Mouse (Mus musculus): ENCODE data around the gene Eef1a1.
"Not testable (repeated sequence)": the region's sequence is repeated elsewhere in the genome, so short reads cannot be mapped to it uniquely, and the experiment has no call there.

Eef1a1 gene

DNA sequence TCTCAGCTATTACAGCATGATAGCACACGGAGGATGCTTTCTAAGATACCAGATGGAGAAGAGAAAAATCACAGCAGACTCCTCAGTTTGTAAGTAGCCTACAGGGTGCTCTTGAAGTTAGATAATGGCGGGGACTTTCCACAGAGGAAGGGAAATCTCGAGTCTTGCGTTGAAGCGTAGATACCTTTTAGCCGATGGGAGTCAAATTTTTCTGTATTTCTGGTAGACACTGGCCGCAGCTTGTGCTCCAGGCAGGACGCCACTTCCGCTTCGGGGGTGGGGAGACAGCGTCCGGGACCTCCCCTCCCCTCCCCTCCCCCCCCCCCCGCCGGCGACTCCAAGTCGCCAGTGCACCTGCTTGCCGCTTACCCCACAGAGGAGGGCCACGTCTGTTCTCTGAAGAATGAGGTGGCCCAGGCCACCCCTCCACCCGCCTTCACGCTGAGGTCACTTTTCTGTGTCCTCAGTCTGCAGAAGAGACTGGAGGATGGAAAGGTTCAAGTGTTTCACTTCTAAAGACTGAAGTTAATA, at the start of gene Eef1a1:
Eef1a1 (minus strand) TSS at position 262 of the 531 bp plus-strand sequence.
- peak; percentile 24 for DNase-seq (ENCODE audit: low read depth, low spot score)

DNA sequence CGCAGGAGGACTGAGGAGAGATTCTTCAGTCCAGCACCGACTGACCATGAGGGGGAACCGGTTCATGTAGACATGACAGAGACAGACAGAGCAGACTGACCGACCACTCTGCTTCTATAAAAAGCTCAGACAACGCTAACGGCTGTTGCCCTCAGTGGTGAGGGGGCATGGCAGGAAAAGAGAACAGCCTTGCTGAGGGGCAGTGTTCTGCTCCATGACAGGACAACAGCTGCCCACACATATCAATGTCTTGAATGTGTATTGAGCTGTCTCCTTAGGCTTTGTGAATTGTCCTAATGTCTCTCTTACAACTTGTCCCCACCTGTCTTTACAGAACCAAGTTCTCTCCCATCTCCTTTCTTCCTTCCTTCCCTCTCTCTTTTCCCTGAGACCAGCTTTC, 49.5 kb upstream of the Eef1a1 start:
- no peak for DNase-seq (ENCODE audit: low read depth, low spot score)

DNA sequence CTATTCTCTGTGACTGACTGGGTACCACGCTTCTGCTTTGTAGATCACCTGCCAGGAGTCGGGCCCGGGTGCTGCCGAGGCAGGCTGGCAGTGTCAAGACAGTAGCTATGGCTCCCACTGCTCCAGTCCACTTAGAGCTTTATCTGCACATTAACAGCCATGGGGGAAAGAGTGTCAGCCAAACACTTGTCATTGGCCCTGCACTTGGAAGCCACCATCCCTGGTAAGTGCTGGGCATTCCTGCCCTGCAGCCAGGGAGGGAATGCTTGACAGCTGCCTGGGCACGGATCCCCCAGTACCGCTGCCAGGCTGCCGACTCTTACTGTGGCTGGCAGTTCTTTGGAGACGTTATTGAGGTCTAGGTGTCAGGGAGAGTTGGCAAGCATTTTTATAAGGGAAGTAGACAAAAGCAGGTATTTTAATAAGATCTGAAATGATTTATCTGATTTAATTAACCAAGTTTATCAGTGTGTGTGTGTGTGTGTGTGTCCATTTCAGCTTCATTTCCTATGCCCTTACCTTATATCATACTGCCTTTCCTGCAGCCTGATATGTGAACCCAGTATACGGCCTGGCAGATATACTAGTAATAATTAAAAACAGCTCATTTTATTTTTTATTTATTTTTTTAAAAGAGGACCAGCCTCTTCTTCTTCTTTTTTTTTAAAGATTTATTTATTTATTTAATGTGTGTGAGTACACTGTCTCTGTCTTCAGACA, 48.4 kb upstream of the Eef1a1 start:
- DNase-seq (ENCODE audit: low read depth, low spot score): peak; percentile 73

DNA sequence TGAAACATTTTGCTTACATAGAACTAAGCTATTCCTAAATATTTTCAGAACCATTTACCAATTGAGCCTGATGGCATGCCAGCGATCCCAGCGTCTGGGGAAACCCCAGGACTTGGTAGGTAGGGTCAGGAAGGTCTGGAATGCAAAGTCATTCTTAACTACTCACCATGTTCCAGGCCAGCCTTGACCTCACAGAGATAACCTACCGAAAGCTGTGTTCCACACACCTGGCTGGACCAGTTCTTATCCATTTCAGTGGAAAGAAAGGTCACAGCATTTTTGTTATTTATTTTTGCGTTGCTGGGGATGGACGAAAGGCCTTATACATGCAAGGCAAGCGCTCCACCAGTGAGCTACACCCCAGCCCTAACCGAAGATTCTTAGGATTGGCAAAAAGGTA, 45.7 kb upstream of the Eef1a1 start:
- no peak for DNase-seq (ENCODE audit: low read depth, low spot score)

DNA sequence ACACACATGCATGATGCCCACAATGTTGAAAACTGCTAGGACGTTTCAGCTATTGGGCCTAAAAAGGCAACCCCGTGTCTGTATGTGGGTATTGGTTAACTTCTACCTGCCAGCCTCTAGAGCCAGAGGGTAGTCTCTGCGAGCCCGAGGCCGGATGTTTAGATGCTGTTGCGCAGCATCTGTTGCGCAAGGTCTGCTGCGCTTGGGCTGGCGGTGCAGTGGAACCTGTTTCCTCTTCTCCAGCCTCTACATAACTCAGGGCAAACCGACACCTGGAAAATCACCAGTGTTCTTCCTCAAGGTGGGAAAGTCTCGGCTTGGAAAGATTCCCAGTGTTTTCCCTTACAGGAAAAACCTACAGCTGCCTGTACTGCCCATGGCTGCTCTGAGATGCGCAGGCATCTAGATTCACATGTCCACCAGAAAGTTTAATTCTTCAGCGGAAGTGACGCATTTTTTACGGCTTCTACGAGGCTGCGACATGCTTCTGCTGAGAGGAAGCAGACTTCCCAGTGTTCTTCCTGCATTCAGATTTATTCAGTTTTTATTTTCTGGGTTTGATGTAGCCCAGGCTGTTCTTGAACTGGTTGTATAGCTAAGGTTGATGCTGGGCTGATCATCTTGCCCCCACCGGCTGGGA, 44.5 kb upstream of the Eef1a1 start:
- DNase-seq (ENCODE audit: low read depth, low spot score): no peak

DNA sequence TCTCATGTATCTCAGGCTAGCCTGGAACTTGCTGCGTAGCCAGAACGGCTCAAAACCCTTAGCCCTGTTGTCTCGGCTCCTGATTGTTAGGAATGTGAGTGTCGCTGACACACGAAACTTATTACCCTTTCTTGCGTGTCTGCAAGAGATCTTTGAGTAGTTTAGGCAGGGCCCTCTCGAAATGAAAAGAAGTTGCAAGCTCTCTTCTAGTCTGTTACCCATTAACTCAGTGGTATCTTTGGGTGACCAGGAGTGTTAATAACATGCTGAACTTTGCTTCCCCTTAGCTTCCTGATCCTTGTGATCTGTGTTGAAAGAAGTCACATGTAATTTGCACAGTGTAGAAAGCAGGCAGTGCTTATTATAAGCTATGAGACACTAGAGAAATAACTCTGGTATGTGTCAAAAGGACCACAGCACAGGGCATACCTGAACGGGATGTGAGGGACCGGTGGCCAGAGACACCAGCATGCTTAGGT, 43.4 kb upstream of the Eef1a1 start:
- no peak for DNase-seq (ENCODE audit: low read depth, low spot score)

DNA sequence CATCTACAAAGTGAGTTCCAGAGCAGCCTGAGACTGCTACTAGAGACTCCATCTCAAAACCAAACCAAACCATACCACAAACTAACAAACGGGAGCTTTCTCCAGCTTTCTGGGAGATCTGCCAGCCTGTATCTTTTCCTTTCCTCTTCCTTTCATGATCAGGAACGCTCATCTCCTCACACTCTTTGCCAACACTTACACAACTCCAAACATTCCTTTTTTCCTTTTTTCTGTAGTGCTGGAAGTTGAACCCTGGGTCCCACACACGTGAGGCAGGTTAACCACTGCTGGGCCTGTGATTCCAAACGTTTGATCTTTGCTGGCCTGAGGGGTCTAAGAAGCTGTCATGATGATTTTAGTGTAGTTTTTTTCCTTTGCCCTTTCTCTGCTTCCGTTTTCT, 42.9 kb upstream of the Eef1a1 start:
- no peak for DNase-seq (ENCODE audit: low read depth, low spot score)

DNA sequence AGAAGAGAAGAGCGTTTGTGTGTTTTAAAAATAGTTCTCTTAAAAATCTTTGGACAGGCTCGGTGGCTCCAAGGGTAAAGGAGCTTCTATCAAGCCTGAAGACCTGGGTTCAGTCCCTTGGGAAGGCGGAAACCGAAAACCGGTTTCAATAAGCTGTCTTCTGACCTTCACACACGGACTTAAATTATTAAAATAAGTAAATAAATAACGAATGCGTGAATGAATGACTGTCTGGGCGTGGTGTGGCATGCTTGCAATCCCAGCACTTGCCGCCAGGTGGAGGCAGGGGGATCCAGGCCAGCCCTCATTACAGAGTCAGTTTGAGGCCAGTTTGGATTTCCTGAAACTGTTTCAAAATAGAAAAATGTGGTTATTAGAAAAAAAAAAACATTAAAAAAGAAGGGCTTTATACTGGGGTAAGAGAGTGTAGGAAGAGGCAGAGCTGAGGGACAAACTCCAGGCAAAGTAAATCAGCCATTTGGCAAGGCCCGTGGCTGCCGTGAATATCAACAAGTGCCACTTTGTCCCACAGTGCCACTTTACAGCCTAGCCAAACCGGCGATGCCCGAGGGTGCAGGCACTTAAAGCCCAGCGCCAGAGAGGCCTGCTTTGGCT, 38.9 kb upstream of the Eef1a1 start:
- no peak for DNase-seq (ENCODE audit: low read depth, low spot score)

DNA sequence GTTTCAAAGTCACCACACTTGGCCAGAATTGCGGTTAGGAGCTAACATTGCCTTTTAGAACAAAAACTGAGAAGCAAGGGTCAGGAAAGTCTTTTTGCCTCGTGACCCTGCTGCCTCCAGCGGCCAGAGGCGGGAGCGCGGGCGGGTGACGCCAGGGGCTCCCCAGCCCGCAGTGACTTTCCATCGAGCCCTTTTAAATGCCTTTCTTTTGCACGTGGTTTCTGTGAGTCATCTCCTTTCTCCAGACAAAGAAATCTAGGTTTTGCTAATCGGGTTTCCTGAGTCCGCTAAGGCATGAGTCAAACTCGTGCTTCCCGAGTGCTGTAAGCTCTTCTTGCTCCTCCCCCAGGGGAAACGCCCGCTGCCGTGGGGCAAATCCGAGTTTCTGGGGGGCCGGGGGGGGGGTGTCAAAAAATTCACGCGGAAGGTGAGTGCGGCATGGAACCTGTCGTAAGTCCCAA, 38.4 kb upstream of the Eef1a1 start:
- peak; percentile 73 for DNase-seq (ENCODE audit: low read depth, low spot score)

DNA sequence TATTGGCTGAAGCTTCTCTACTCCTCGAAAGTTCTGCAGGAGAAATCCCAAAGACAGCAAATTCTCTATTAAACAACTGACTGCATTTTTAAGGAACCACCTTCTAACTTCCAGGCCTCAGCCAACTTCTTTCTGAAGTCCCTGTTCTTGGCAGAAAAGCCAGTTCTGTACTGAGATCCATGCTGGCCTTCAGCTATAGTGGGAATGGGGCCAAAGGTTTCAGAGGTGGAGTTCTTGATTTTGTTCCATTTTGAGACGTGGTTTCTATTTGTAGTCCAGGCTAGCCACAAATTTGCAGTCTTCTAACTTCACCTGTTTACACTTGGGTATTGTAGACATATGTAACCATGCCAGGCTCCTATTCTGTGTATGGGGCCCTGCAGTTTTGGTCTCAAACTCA, 37.3 kb upstream of the Eef1a1 start:
- no peak for DNase-seq (ENCODE audit: low read depth, low spot score)

DNA sequence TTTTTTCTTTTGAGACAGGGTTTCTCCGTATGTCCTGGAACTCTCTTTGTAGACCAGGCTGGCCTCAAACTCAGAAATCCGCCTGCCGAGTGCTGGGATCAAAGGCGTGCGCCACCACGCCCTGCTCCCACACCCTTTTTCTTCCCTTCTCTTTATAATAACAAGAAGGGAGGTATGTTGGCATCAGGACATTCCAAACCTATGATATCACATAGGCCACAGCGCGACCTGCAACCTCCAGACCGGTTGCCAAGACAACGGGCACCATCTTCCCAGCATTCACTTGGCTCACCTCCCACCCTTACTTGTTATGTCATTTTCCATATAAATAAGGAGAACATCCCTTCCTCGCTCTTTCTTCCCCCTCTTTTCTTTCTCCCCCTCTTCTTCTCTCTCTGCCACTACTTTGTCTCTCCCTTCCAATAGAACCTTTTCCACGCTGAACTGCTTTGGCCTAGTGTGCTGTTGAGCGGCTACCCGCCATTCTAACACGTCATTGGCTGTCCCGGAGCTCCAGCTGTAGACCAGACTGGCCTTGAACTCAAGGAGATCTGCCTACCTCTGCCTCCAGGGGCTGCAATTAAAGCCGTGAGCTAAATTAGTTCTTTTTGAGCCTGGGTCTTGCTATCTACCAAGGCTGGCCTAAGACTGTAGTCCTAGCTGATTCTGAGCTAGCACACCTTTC, 36.6 kb upstream of the Eef1a1 start:
- DNase-seq (ENCODE audit: low read depth, low spot score): no peak

DNA sequence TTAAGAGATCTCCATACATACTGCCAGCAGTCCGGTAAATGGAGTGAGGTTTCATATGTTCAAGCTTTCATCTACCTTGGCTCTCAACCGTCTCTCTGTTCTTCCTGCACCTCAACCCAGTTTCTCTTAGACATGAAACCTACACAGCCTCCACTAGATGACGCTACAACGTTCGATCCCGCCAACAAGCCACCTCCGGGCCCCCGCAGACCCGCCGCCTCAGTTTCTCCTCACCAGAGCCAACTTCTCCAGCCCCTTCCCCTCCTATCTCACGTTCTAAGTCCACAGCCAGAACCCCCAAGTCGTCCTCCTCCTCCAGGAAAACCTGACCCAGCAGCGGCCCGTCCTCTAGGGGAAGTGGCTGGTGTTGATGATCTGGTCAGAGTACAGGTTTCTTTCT, 32.7 kb upstream of the Eef1a1 start:
- no peak for DNase-seq (ENCODE audit: low read depth, low spot score)

DNA sequence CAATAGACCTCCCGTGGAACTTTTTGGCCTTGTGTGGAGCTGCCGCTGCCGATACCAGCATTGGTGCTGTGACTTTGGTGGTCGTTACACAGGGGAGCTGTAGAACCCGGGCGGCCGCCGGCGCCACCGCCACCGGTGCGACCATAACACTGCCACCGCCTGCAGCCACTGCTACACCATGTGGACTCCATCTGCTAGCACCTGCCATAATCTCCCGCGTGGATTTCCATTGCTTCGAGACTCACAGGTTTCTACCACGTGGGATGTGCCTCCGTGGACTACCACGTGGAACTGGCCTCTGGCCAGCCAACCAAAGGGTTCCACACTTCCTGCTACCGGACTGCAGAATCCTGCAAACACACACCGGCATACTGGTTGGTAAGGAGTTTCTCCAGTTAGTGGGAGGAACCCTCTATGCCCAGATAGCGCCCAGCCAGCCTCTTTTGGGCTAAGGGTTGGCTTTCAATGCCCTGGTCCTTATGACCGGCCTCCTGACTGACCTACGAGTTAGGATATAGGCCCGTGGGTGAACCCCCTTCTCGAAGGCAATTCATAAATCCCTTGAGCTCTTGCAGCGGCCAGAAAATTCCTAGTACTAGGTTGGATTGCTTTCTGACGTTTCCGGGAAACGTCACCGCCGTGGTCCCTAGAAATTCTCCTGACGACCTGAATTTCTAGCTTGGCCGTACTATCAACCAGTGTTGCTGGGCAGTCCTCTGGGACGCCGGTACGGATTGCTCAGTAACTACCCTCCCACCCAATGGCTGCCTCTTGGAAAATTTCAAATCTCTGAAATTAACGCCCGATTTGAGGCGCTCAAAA, 32.0 kb upstream of the Eef1a1 start:
- DNase-seq (ENCODE audit: low read depth, low spot score): no peak

DNA sequence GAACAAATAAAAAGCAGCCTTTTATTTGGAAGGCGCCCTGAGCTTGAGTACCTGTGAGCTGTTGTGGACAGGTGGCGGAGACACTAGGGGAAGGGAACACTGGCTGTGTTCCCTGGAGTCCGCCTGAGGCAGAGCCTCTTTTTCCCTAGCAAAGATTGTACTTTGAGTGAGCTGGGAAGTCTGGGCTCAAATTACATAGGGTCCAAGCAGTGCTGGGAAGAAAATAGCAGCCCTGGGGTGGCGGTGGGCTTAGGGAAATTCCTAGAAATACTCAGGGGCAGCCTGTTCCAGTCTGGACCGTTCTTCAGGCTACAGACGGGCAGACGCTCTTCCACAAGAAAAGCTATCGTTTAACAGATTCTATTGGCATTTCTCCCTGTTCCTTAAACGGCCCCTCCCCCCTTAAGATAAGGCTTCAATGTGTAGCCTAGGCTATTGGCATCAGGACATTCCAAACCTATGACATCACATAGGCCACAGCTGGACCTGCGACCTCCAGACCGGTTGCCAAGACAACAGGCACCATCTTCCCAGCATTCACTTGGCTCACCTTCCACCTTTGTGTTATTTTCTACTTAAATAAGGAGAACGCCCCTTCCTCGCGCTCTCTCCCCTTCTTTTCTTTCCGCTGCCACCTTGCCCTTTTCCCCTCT, 31.3 kb upstream of the Eef1a1 start:
- no peak for DNase-seq (ENCODE audit: low read depth, low spot score)

DNA sequence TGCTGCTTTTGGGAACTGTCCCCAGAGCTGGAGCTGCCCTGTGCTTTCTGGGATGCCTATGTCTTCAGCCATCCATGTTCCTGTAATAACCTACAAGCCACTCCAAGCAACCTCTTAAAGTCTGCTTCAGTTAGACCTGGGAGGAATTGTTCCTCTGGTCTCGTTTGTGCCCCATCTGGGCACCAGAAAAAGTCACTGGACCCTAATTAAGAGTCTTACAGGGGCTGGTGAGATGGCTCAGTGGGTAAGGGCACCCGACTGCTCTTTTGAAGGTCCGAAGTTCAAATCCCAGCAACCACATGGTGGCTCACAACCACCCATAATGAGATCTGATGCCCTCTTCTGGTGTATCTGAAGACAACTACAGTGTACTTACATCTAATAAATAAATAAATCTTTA, 28.3 kb upstream of the Eef1a1 start:
- DNase-seq (ENCODE audit: low read depth, low spot score): not testable (repeated sequence)

DNA sequence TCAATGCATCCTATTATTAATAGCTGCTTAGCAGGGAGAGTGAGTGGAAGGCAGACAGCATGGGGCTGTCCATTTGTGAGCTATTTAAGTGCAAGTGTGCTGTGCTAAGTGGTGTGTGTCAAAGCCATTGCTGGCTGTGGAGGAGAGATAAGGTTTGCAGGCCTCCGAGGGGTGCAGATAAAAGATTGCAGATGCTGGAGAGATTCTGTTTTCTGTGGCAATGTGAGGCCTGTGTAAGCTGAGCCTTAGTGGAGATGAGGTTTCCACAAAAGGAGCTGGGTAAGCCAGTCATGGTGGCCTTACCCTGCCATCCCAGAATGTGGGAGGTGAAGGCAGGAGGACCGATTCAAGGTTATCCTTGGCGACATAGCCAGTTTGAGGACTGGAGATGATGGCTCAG, 27.2 kb upstream of the Eef1a1 start:
- DNase-seq (ENCODE audit: low read depth, low spot score): no peak

DNA sequence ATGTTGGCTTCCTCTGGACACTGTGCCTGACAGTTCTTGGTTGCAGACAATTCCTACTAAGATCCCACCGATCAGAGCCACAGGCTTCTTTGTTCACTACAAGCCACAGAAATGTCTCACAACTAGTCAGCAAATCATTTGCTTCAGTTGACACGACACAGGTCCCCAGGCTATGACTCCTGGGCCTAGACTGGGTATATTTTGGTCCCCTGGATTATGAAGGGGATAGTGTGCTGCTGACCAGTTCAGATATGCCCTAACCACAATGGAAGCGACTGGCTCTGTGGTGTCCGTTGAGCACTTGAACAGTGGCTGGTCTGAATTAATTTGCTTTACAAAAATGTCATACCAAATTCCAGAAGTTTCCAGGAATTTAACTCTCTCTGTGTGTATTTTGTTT, 25.7 kb upstream of the Eef1a1 start:
- no peak for DNase-seq (ENCODE audit: low read depth, low spot score)

DNA sequence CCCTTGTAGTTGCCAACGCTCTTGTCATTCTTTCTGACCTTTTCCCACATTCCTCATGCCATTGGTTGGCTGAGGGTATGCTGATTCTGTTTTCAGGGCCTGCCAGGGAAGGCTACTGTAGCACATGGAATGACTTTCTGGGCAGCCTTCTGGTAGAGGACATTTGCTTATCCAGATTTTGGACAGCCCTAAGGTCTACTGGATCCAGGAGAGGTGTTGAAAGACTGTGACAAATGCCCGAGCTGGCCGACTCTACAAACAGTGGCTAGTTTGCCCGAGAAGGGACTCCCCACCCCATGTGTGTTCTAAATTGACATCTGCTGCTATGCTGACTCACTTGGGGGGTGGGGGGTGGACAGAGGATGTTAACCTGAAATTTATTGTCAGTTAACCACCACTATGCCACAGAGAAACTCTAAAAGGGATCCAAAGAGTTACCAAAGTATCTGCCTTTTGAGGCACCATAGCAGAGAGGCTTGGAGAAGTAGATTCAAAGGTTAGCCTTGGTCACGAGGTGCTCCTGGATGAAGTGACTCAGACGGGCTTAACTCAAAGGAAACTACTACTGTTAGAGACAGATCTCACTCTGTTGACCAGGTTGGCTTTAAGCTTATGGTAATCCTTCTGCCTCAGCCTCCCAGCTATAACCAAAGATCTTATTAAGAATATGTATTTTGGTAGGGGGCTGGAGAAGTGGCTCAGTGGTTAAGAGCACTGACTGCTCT, 25.0 kb upstream of the Eef1a1 start:
- peak; percentile 48 for DNase-seq (ENCODE audit: low read depth, low spot score)

DNA sequence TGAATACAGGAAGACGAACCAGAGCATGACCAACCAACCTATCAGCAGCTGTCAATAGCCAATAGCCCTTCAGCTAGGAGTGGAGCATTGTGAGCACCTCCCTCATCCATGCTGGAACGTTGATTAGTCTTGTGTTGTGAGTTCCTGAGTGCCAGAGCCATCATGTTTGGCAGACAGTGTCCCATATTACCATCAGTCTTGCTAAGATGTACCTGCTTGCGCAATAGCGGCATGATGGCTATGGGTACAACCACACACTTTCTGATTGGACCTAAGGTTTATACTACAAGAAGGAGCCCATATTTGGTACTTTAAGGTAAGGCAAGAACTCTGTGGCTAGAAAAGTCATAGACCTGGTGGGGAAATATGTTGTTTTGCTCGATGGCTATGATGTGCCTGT, 22.8 kb upstream of the Eef1a1 start:
- DNase-seq (ENCODE audit: low read depth, low spot score): no peak
